ENCODE assay signal across 9 mouse cellular contexts in genomic region chr10:115817056-115817724, GRCm38 (mm10). TPM values are rescaled to one million over a fixed set of nuclear protein-coding genes. Genes with fewer than 3 reads are reported as not detected.
DNase-seq lines count a peak whose midpoint lies in the region; ATAC-seq lines count a peak whose summit lies in the region.
"Had no signal": no experiment of that assay in that cellular context is flagged by ENCODE, and none has a peak within 500 bp of the region (broad histone marks: within the 10 kb centered on the region; RNA-seq: fewer than 3 reads in every experiment).

No protein-coding gene starts in this region.

- intact Hi-C loops in left cerebral cortex, postnatal 4 days (cut with DNase I), result no loop called here

- WGBS in liver, embryonic 12.5 days (ENCODE audit: insufficient replicate concordance), result 10% methylated on average over 13 of the region's 13 CpGs
- 64% methylated on average over 13 of the region's 13 CpGs for WGBS in forebrain, embryonic 16.5 days

- no peaks in the 10 kb centered on the region for H3K27me3 ChIP-seq in liver, embryonic 12.5 days (replicated peaks)
- H3K27me3 ChIP-seq in forebrain, embryonic 16.5 days (replicated peaks; ENCODE audit: control insufficient read depth, insufficient read depth, low read length), result no peaks in the 10 kb centered on the region

- H3K4me3 ChIP-seq in liver, embryonic 12.5 days, result peak overlapping the region; percentile 67
- no peak overlapping the region for H3K4me3 ChIP-seq in forebrain, embryonic 16.5 days (replicated peaks; ENCODE audit: low read length)

- peaks cover 39% of the 10 kb centered on the region for H3K4me1 ChIP-seq in liver, embryonic 12.5 days
- no peaks in the 10 kb centered on the region for H3K4me1 ChIP-seq in forebrain, embryonic 16.5 days (replicated peaks; ENCODE audit: control insufficient read depth, insufficient read depth, low read length)

- DNase-seq in c-Kit-positive CD71-negative TER-119-negative erythroid progenitor cells, embryonic 14.5 days (ENCODE audit: low read depth), result peak; percentile 16
- DNase-seq in ovary, postnatal 14 days (ENCODE audit: low spot score), result no peak
- no peak for DNase-seq in left cerebral cortex, postnatal 4 days
- DNase-seq: cerebellum, postnatal 36 days; layer of hippocampus, postnatal 36 days had no signal

- H3K9me3 ChIP-seq in liver, embryonic 12.5 days (replicated peaks), result no peaks in the 10 kb centered on the region
- no peaks in the 10 kb centered on the region for H3K9me3 ChIP-seq in forebrain, embryonic 16.5 days (ENCODE audit: control insufficient read depth, low read length)

- ATAC-seq in erythroid progenitor cell, adult 5-6 weeks (replicated peaks; ENCODE audit: low FRiP score, poor library complexity, severe bottlenecking), result peak; percentile 98
- peak; percentile 100 for ATAC-seq in liver, embryonic 12.5 days
- peak; percentile 99 for ATAC-seq in megakaryocyte-erythroid progenitor cell, adult 5-6 weeks (replicated peaks; ENCODE audit: low FRiP score, low TSS enrichment, poor library complexity, severe bottlenecking)
- no peak for ATAC-seq in forebrain, embryonic 16.5 days

- peak overlapping the region; percentile 95 for H3K27ac ChIP-seq in liver, embryonic 12.5 days
- no peak overlapping the region for H3K27ac ChIP-seq in forebrain, embryonic 16.5 days (ENCODE audit: low read length)

- peak overlapping the region; percentile 81 for H3K9ac ChIP-seq in liver, embryonic 12.5 days
- H3K9ac ChIP-seq in forebrain, embryonic 16.5 days (replicated peaks; ENCODE audit: low read depth, low read length), result no peak overlapping the region

- peaks cover 23% of the 10 kb centered on the region for H3K36me3 ChIP-seq in liver, embryonic 12.5 days
- H3K36me3 ChIP-seq in forebrain, embryonic 16.5 days (ENCODE audit: control insufficient read depth, insufficient read depth), result no peaks in the 10 kb centered on the region

- H3K4me2 ChIP-seq in liver, embryonic 12.5 days, result peak overlapping the region; percentile 58
- H3K4me2 ChIP-seq in forebrain, embryonic 16.5 days (ENCODE audit: low read length), result no peak overlapping the region

RNA-seq across cellular contexts. Expression of gene Tspan8, which starts 0.6 kb away (rescaled TPM):
- 170 and 197 TPM in 2 replicates for total RNA-seq in erythroid progenitor cell, adult 5-6 weeks (2015; ENCODE audit: low replicate concordance)
- total RNA-seq in erythroid progenitor cell, adult 5-6 weeks (2017; ENCODE audit: low replicate concordance), result 236 and 244 TPM in 2 replicates
- 53.8 and 56.1 TPM in 2 replicates for polyA plus RNA-seq in liver, embryonic 12.5 days (2016; fragmentation: Nextera tagmentation; extraction: Ambion mirVana)
- 50.8 and 55.7 TPM in 2 replicates for total RNA-seq in megakaryocyte-erythroid progenitor cell, adult 5-6 weeks (2014; fragmentation: Nextera tagmentation)
- 85.7 and 105 TPM in 2 replicates for total RNA-seq in megakaryocyte-erythroid progenitor cell, adult 5-6 weeks (2017)
- 0.47 and 0.62 TPM in 2 replicates for polyA plus RNA-seq in forebrain, embryonic 16.5 days (2015; fragmentation: Nextera tagmentation; extraction: Ambion mirVana)
- under 1 TPM; 0.78 to 0.79 TPM for total RNA-seq in left cerebral cortex, postnatal 4 days (2021)

Comparison
In these comparisons a context has a peak if more than half of its experiments do, and no peak if none do; other contexts are left out.
1. RNA of gene Tspan8, which starts 0.6 kb away (total RNA-seq): 170 to 244 TPM in erythroid progenitor cell, adult 5-6 weeks and 50.8 to 105 TPM in megakaryocyte-erythroid progenitor cell, adult 5-6 weeks; 0.78 to 0.79 TPM in left cerebral cortex, postnatal 4 days; every median in the first group is over 10 times any median in the second.